Mouse (Mus musculus) intestine, embryonic 14.5 days (tissue): ENCODE data around the gene Lyrm7. TPM values are rescaled to one million over a fixed set of nuclear protein-coding genes. Genes with fewer than 3 reads are reported as not detected.

ENCODE experiments used
- ATAC-seq: fragments of 200-750 bp; cut with Nextera tagmentation; replicated peaks from 2 replicates; pipeline ENCODE4 v1.8.0; 2017; ENCODE audit warnings: low read depth, moderate number of reproducible peaks, moderate TSS enrichment, moderate library complexity; ENCODE audit not compliant: low FRiP score, low TSS enrichment
- DNase-seq: peaks from one replicate; pipeline ENCODE4 v3.0.0-alpha.2; 2018; ENCODE audit warnings: low spot score
- H3K27ac ChIP-seq: fragments of 300-500 bp; sonication (generic); 2 replicates; pipeline ENCODE4 v1.5.1; 2014; ENCODE audit warnings: low read depth, mild to moderate bottlenecking, control low read depth
- H3K27me3 ChIP-seq: fragments of 300-500 bp; sonication (generic); replicated peaks from 2 replicates; pipeline ENCODE4 v1.6.1; 2014; ENCODE audit warnings: low read length, control low read depth; ENCODE audit not compliant: control insufficient read depth, insufficient read depth
- H3K36me3 ChIP-seq: fragments of 300-500 bp; sonication (generic); 2 replicates; pipeline ENCODE4 v1.6.1; 2014; ENCODE audit warnings: low read length, control low read depth; ENCODE audit not compliant: control insufficient read depth, insufficient read depth
- H3K4me1 ChIP-seq: fragments of 300-500 bp; sonication (generic); replicated peaks from 2 replicates; pipeline ENCODE4 v1.6.1; 2014; ENCODE audit warnings: low read length, control low read depth, mixed read lengths; ENCODE audit not compliant: control insufficient read depth, insufficient read depth
- H3K4me2 ChIP-seq: fragments of 300-500 bp; sonication (generic); 2 replicates; pipeline ENCODE4 v1.6.1; 2014; ENCODE audit warnings: low read length
- H3K4me3 ChIP-seq: fragments of 300-500 bp; sonication (generic); 2 replicates; pipeline ENCODE4 v1.5.1; 2014; ENCODE audit warnings: low read depth, low read length, control low read depth, mixed read lengths
- H3K9ac ChIP-seq: fragments of 300-500 bp; sonication (generic); 2 replicates; pipeline ENCODE4 v1.6.1; 2014; ENCODE audit warnings: mild to moderate bottlenecking, low read length
- H3K9me3 ChIP-seq: fragments of 300-500 bp; sonication (generic); 2 replicates; pipeline ENCODE4 v1.6.1; 2016; ENCODE audit warnings: low read length, control low read depth; ENCODE audit not compliant: control insufficient read depth
- whole genome bisulfite sequencing: fragments of 180-500 bp; shearing (Covaris S2); extraction: QIAGEN DNeasy Blood & Tissue Kit; methylation state at CpG from one replicate; pipeline ENCODE4 v1.1.7; 2014; 5-methylcytosine and 5-hydroxymethylcytosine counted together
- polyA plus RNA-seq: library from polyadenylated mRNA; unstranded; fragments of >200 nt; fragmentation: Nextera tagmentation; extraction: Ambion mirVana; gene quantifications from 2 replicates; pipeline ENCODE4 v1.2.1, GENCODE M21; 2014

Gene Lyrm7
- polyA plus RNA-seq, 1 experiment from 2014 or later, result 8.0 TPM

- Histone ChIP-seq H3K4me1 (no peaks in the 10 kb centered on the region), H3K9me3 (no peaks in the 10 kb centered on the region), H3K27me3 (no peaks in the 10 kb centered on the region), H3K4me2 (no peak overlapping the region), H3K9ac (no peak overlapping the region), H3K4me3 (no peak overlapping the region), H3K27ac (no peak overlapping the region), H3K36me3 (no peaks in the 10 kb centered on the region)
- 72% methylated on average over 5 of the region's 5 CpGs for WGBS
- ATAC-seq, result no peak
- DNase-seq, result no peak
These were observed 15.8 kb downstream of the Lyrm7 start for GRCm38 (mm10) chr11:54844959-54845358.

GRCm38 (mm10) chr11:54844424-54844823 is 16.3 kb downstream of the Lyrm7 start:
- Histone ChIP-seq H3K27ac (no peak overlapping the region), H3K4me2 (no peak overlapping the region), H3K4me3 (no peak overlapping the region), H3K36me3 (no peaks in the 10 kb centered on the region), H3K9me3 (no peaks in the 10 kb centered on the region), H3K9ac (no peak overlapping the region), H3K27me3 (no peaks in the 10 kb centered on the region), H3K4me1 (no peaks in the 10 kb centered on the region)
- 66% methylated on average over 9 of the region's 9 CpGs for WGBS
- DNase-seq, result no peak
- ATAC-seq, result no peak

- Histone ChIP-seq H3K4me1 (no peaks in the 10 kb centered on the region), H3K36me3 (no peaks in the 10 kb centered on the region), H3K9me3 (no peaks in the 10 kb centered on the region), H3K9ac (no peak overlapping the region), H3K4me2 (no peak overlapping the region), H3K4me3 (no peak overlapping the region), H3K27ac (no peak overlapping the region), H3K27me3 (no peaks in the 10 kb centered on the region)
- WGBS, result 94% methylated on average over 11 of the region's 11 CpGs
- no peak for ATAC-seq
- DNase-seq, result no peak
These were observed 19.8 kb downstream of the Lyrm7 start for GRCm38 (mm10) chr11:54840891-54841290.

- Histone ChIP-seq H3K9me3 (no peaks in the 10 kb centered on the region), H3K4me2 (no peak overlapping the region), H3K27ac (no peak overlapping the region), H3K27me3 (no peaks in the 10 kb centered on the region), H3K4me3 (no peak overlapping the region), H3K9ac (no peak overlapping the region), H3K4me1 (no peaks in the 10 kb centered on the region), H3K36me3 (no peaks in the 10 kb centered on the region)
- DNase-seq (no peak), ATAC-seq (no peak)
- 92% methylated on average over 4 of the region's 4 CpGs for WGBS
These were observed 21.0 kb downstream of the Lyrm7 start for GRCm38 (mm10) chr11:54839696-54840095.

GRCm38 (mm10) chr11:54836106-54836505 is 24.6 kb downstream of the Lyrm7 start:
- H3K27ac ChIP-seq, result no peak overlapping the region
- ATAC-seq (no peak), DNase-seq (no peak)
- H3K9me3 ChIP-seq, result no peaks in the 10 kb centered on the region
- no peak overlapping the region for H3K4me2 ChIP-seq
- no peak overlapping the region for H3K9ac ChIP-seq
- no peaks in the 10 kb centered on the region for H3K36me3 ChIP-seq
- 75% methylated on average over 9 of the region's 9 CpGs for WGBS
- H3K4me1 ChIP-seq, result no peaks in the 10 kb centered on the region
- H3K4me3 ChIP-seq, result no peak overlapping the region
- H3K27me3 ChIP-seq, result no peaks in the 10 kb centered on the region

- Histone ChIP-seq H3K9me3 (no peaks in the 10 kb centered on the region), H3K4me1 (no peaks in the 10 kb centered on the region), H3K27me3 (no peaks in the 10 kb centered on the region), H3K4me3 (no peak overlapping the region), H3K27ac (no peak overlapping the region), H3K4me2 (no peak overlapping the region), H3K36me3 (no peaks in the 10 kb centered on the region), H3K9ac (no peak overlapping the region)
- no peak for DNase-seq
- WGBS, result 60% methylated on average over 2 of the region's 2 CpGs
- no peak for ATAC-seq
These were observed 26.1 kb downstream of the Lyrm7 start for GRCm38 (mm10) chr11:54834596-54834995.

GRCm38 (mm10) chr11:54833833-54834232 is 26.9 kb downstream of the Lyrm7 start:
- ATAC-seq, result no peak
- H3K4me2 ChIP-seq, result no peak overlapping the region
- no peaks in the 10 kb centered on the region for H3K4me1 ChIP-seq
- no peak for DNase-seq
- 84% methylated on average over 4 of the region's 4 CpGs for WGBS
- no peak overlapping the region for H3K27ac ChIP-seq
- H3K27me3 ChIP-seq, result no peaks in the 10 kb centered on the region
- H3K9ac ChIP-seq, result no peak overlapping the region
- H3K36me3 ChIP-seq, result no peaks in the 10 kb centered on the region
- H3K4me3 ChIP-seq, result no peak overlapping the region
- no peaks in the 10 kb centered on the region for H3K9me3 ChIP-seq

GRCm38 (mm10) chr11:54826819-54827218 is 33.9 kb downstream of the Lyrm7 start:
- no peaks in the 10 kb centered on the region for H3K27me3 ChIP-seq
- H3K9ac ChIP-seq, result no peak overlapping the region
- no peak overlapping the region for H3K4me3 ChIP-seq
- no peak overlapping the region for H3K27ac ChIP-seq
- no peaks in the 10 kb centered on the region for H3K36me3 ChIP-seq
- DNase-seq, result no peak
- 0 out of 2 replicates have a peak, but pooled peaks cover 3% of the 10 kb centered on the region for H3K9me3 ChIP-seq
- 86% methylated on average over 8 of the region's 8 CpGs for WGBS
- H3K4me1 ChIP-seq, result no peaks in the 10 kb centered on the region
- no peak for ATAC-seq
- H3K4me2 ChIP-seq, result no peak overlapping the region

GRCm38 (mm10) chr11:54825774-54826173 is 34.9 kb downstream of the Lyrm7 start:
- Histone ChIP-seq H3K9me3 (0 out of 2 replicates have a peak, but pooled peaks cover 3% of the 10 kb centered on the region), H3K9ac (no peak overlapping the region), H3K27ac (no peak overlapping the region), H3K27me3 (no peaks in the 10 kb centered on the region), H3K4me1 (no peaks in the 10 kb centered on the region), H3K4me2 (no peak overlapping the region), H3K36me3 (no peaks in the 10 kb centered on the region), H3K4me3 (no peak overlapping the region)
- DNase-seq (no peak), ATAC-seq (no peak)
- WGBS, result 80% methylated on average over 4 of the region's 4 CpGs
